Mouse (Mus musculus) cerebellum, adult 11-12 months (tissue): Measurements from ENCODE around the gene Rab39.

Source experiments
- DNase-seq: peaks from one replicate; pipeline ENCODE4 v3.0.0; 2022

Rab39 gene

GRCm38 (mm10) chr9:53705992-53706696 lies at the start of gene Rab39:
Gene Rab39, minus strand, starts transcription at chr9:53706232.
- DNase-seq = peak; percentile 25

- DNase-seq = no peak
Measured at GRCm38 (mm10) chr9:53754801-53755200, 48.8 kb upstream of the Rab39 start.

DNA sequence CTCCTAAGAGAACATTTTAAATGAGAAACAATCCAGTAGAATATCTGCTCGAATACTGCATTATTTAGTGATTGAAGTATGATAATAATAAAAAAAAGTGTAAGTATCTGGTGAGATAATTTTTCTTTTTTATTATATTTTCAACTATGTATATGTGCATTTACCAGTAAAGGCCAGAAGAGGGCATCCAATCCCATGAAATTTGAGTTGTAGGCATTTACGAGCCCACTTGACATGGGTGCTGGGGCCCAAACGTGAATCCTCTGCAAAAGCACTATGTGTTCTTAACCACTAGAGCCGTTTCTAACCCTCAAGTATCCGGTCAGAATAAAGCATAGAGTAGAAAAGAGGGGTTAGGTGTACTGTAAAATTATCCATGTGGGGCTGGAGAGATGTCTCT lies 44.9 kb upstream of the Rab39 start:
- no peak for DNase-seq

- DNase-seq = no peak
Measured at GRCm38 (mm10) chr9:53750411-53750810, 44.4 kb upstream of the Rab39 start.

- no peak for DNase-seq
Measured at GRCm38 (mm10) chr9:53740829-53741404, 34.9 kb upstream of the Rab39 start.

DNA sequence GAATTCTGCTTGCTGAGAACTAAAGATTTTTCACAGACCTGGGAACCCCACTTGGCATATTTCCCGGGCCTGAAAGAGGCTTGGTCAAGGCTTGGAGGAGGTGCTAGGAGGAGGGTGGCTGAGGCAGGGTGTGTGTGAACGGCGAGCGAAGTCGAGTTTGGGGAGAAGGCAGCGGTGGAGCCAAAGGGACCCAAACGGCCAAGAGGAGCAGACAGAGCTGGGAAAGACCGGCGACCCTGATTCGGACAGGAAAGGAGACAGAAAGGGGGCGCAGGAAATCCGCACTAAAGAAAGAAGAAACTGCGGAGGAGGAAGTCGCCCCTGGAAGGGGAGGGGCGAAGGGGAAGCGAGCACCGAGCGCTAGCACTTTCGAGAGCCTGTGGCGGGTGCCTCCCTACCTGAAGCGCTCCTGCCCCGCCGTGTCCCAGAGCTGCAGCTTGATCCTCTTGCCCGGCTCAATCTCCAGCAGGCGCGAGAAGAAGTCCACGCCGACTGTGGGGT lies 491 bp downstream of the Rab39 start:
- DNase-seq = peak; percentile 6

DNA sequence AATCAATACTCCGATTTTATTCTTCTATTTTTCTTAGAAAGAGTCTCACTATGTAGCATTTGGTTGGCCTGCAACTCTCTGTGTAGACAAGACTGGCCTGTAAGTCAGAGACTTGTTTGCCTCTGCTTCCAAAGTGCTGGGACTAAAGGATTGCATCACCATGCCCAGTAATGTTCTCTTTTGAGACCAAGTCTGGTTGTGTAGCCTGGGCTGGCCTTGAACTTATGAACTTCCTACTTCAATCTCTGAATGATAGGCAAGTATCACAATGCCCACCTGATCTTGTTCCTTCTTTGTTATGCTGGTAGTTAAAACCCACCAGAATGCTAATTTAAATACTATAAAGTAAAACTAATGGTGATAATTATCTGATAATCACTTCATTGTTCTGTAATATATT lies 3.0 kb downstream of the Rab39 start:
- DNase-seq = no peak

- no peak for DNase-seq
Measured at GRCm38 (mm10) chr9:53700496-53700895, 5.5 kb downstream of the Rab39 start.

GRCm38 (mm10) chr9:53695846-53696245 lies 10.2 kb downstream of the Rab39 start:
- DNase-seq = no peak

GRCm38 (mm10) chr9:53693718-53694117 lies 12.3 kb downstream of the Rab39 start:
- DNase-seq = no peak

DNA sequence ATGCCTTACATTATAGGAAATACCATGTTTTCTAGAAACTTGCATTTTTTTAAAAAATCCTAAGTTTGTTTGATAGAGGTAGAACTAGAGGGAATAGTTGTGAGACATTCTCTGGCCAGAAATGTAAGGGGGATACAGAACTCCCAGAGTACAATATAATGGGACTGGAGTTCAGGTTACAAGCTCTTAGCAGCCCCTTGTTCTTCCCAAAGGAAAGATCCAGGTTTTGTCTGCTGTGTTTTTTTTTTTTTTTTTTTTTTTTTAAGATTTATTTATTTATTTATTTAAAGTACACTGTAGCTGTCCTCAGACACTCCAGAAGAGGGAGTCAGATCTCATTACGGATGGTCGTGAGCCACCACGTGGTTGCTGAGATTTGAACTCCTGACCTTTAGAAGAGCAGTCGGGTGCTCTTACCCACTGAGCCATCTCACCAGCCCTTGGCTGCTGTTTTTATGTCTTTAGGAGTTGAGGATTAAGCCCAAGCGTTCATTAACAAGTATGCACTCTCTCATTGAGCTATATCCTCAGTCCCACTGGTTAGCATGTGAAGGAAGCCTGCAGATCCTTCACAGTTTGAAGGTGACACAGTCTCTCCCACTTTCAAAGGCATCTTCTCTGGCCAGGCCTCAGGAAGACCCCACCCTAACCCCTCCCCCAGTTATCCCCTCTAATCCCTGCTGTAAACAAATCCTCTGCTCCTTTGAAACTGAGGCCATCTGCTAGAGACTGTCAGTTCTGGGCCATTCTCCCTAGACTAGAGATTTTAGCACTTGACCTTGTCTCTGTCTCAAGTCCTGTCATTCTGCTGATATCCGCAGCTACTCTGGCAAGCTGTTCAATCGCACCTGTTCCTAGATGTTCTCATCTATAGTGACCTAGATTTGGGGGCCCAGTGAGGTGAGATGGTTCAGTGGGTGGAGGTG lies 14.0 kb downstream of the Rab39 start:
- DNase-seq = no peak

DNA sequence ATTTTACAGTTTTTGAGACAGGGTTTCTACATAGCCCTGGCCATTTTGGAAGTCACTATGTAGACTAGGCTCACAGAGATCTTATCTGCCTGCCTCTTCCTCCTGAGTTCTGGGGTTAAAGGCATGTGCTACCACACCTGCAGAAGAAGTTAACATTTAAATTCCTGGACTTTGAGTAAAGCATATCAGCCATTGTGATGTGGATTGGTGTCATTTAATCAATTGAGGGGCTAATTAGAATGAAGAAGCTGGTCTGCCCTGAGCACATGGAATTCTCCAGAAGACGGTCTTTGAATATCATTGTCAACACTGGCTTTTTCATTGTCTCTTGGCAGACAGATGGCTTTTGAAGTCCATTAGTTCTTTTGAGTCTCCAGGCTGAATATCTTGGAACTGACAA lies 25.2 kb downstream of the Rab39 start:
- DNase-seq = no peak

DNA sequence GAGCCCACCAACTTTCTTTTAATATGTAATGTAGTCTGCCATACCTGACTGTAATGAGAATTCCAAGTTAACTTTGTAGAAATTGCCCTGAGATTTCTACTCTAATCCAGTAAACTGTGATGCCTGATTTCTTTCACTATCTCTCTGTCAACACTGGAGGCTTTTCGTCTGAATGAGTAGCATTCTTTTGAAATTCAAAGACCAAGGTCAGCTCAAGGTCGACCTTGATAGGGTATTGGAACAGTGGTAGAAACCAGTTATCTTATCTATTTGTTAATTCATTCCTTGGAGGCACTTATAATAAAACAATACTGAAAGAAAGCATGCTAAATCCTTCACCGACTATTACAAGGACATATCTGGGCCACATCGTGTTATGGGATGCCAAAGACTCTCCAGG lies 29.1 kb downstream of the Rab39 start:
- no peak for DNase-seq

DNA sequence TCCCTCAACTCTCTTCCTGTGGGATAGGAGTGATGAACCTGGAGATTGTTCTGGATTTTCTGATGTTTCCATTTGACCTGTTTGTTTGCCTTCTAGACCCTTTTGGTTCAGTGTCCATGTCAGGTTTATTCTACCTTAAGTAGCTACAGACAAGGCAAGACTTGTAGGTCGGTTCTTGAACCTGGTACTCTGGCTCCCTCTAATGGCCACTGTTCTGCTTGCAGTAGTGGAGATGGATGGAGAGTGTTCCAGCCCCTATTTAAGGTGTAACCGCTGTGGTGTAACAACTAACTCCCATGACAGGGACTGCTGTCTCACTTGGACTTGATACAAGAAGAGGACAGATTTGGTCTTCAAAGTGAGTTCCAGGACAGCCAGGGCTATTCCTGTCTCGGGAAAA lies 32.5 kb downstream of the Rab39 start:
- peak; percentile 59 for DNase-seq

DNA sequence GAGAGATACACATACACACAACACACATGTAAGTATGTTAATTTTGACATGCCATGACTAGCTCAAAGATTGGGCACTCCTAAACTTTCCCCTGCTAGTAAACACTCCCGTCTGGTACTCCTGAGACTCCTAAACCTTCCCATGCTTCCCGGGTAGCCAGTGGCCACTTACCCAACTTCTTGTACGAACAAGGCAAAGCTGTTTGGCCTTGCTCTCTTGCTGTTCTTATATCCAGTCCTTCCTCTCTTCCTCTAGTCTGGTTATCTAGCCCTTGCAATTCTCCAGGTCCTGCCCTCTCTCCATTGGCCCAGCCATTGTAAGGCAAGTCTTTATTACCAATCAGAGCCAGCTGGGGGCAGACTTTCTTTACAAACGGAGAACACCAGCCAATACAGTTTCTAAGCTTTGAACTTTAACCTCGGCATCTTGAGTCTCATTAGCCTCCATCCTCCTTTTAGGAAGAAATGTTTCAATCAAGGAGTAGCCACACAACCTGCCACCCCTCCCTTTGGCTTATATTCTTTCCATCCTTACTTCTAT lies 36.3 kb downstream of the Rab39 start, which contains the start of gene Cul5:
Gene Cul5, minus strand, starts transcription at position 335 of the 540 bp plus-strand sequence.
- DNase-seq = no peak

- peak; percentile 93 for DNase-seq
Measured at GRCm38 (mm10) chr9:53667020-53667669, 38.9 kb downstream of the Rab39 start.

DNA sequence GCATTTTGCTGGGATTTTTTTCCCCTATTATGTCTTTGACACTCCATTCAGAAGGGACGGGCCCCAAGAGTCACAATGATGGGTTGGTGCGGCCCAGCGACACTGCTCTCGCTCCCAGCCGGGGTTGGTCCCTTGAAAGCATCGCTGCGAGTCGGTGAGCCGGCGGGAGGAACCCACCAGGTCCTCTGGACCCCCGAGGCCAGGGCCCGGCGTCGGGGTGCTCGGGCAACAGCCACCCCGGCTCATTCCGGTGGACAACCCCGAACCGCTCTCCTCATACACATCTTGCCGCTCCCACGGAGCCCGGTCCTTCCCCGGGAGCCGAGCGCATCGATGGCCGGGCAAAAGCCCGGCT lies 39.4 kb downstream of the Rab39 start:
- no peak for DNase-seq

DNA sequence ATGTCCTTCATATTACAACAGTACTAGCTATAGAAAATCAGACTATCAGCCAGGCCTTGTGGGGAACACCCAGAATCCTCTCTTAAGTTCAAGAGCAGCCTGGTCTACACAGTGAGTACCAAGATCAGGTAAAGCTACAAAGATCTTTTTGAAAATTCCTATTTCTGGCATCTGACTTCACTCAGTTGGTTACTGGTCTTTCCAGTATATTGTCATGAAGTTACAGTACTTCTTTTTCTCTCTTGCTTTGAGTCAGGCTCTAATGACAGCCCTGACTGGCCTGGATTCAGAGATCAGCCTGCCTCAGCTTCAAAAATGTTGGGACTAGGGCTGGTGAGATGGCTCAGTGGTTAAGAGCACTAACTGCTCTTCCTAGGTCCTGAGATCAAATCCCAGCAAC lies 40.6 kb downstream of the Rab39 start:
- DNase-seq = no peak

- no peak for DNase-seq
Measured at GRCm38 (mm10) chr9:53664819-53665218, 41.2 kb downstream of the Rab39 start.

DNA sequence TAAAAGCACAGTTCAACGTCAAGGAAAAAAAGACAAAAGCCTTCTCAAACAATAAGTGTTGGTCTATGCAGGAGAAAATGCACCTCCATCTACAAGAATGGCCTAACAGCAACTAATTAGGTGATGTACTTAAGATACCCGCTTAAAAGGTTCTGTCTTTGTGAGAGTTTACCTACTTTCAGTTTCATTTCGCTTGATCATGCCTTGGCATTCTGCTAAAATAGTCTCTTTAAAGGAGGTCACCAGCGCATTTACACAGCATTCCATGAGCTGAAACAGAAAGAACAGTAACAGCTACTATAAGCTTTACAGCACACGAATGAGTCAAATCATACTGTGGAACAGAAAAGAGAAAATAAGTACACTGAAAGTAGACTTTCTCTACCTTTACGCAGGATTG lies 71.2 kb downstream of the Rab39 start:
- DNase-seq = no peak
